Mouse (Mus musculus) kidney, adult 2 months (tissue): ENCODE data around the gene Glod5. TPM values are rescaled to one million over a fixed set of nuclear protein-coding genes. Genes with fewer than 3 reads are reported as not detected.
"Not testable (repeated sequence)": the region's sequence is repeated elsewhere in the genome, so short reads cannot be mapped to it uniquely, and the experiment has no call there.

Source experiments
- DNase-seq: peaks from one replicate; pipeline ENCODE4 v3.0.0; 2021
- H3K27ac ChIP-seq: fragments of 200-500 bp; 2 replicates; pipeline ENCODE4 v1.5.1; 2012; ENCODE audit warnings: low read depth, low read length, control low read depth, inconsistent platforms; ENCODE audit not compliant: insufficient read depth
- H3K27me3 ChIP-seq: fragments of 200-500 bp; replicated peaks from 2 replicates; pipeline ENCODE4 v1.6.1; 2012; ENCODE audit warnings: mild to moderate bottlenecking, moderate library complexity, low read length, inconsistent platforms; ENCODE audit not compliant: control insufficient read depth, insufficient read depth
- H3K36me3 ChIP-seq: fragments of 200-500 bp; 2 replicates; pipeline ENCODE4 v1.6.1; 2012; ENCODE audit warnings: mild to moderate bottlenecking, moderate library complexity, low read length, inconsistent platforms; ENCODE audit not compliant: control insufficient read depth, insufficient read depth
- H3K4me1 ChIP-seq: fragments of 200-500 bp; 2 replicates; pipeline ENCODE4 v1.6.1; 2011; ENCODE audit warnings: low read length; ENCODE audit not compliant: control insufficient read depth, insufficient read depth
- H3K4me3 ChIP-seq: fragments of 200-500 bp; 2 replicates; pipeline ENCODE4 v1.5.1; 2011; ENCODE audit warnings: mild to moderate bottlenecking, low read depth, low read length, control low read depth; ENCODE audit not compliant: insufficient read depth
- CTCF ChIP-seq: fragments of 200-500 bp; conservative IDR thresholded peaks from 2 replicates; pipeline ENCODE4 v1.5.1; 2011; ENCODE audit warnings: low read depth, mild to moderate bottlenecking, control low read depth, low read length, moderate library complexity, mixed read lengths; ENCODE audit not compliant: insufficient read depth, insufficient read length
- POLR2A ChIP-seq: fragments of 200-500 bp; IDR thresholded peaks from one replicate; pipeline ENCODE4 v1.6.1; 2011; ENCODE audit warnings: low read depth, low read length, control low read depth
- WGBS: fragments of 180-500 bp; shearing (Covaris S2); methylation state at CpG from one replicate; pipeline ENCODE4 v1.1.7; 2018; 5-methylcytosine and 5-hydroxymethylcytosine counted together
- polyA plus RNA-seq: library from polyadenylated mRNA; depleted of rRNA; stranded (reverse); fragments of >200 nt; gene quantifications from 2 replicates; pipeline ENCODE4 v1.2.3, GENCODE M21; 2012; rRNA removed

The Glod5 gene
- polyA plus RNA-seq: 28.9 and 42.2 TPM in 2 replicates

DNA sequence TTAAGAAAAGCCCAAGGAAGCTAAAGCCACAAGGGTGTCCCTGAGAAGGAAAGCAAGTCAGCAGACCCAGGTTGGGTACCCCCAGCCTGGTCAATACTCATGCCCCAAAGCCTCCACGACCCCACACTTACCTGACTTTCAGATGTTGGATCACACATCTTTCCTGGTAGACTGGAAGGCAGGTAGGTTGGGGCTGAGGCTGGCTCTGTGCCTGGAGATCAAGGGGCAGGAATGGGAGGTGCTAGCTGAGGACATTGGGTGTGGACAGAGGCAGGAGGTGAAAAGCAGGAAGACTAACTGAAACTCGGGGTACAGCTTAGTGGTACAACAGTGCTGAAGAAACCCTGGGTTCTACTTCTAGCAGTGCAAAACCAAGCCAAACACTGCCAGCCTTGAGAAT lies at the start of gene Glod5:
Gene Glod5 (minus strand): TSS at position 207 of the 400 bp plus-strand sequence.
- no peak for TF ChIP-seq POLR2A
- no peak for TF ChIP-seq CTCF
- DNase-seq: peak; percentile 81
- Histone ChIP-seq H3K27me3 (no peaks in the 10 kb centered on the region), H3K27ac (peak within 1 kb of the TSS; percentile 92), H3K4me3 (peak within 1 kb of the TSS; percentile 72), H3K4me1 (no peaks in the 10 kb centered on the region; the same call in 1 of the 2 replicates), H3K36me3 (no peaks in the 10 kb centered on the region)
- 23% methylated on average over 2 of the region's 2 CpGs for WGBS

DNA sequence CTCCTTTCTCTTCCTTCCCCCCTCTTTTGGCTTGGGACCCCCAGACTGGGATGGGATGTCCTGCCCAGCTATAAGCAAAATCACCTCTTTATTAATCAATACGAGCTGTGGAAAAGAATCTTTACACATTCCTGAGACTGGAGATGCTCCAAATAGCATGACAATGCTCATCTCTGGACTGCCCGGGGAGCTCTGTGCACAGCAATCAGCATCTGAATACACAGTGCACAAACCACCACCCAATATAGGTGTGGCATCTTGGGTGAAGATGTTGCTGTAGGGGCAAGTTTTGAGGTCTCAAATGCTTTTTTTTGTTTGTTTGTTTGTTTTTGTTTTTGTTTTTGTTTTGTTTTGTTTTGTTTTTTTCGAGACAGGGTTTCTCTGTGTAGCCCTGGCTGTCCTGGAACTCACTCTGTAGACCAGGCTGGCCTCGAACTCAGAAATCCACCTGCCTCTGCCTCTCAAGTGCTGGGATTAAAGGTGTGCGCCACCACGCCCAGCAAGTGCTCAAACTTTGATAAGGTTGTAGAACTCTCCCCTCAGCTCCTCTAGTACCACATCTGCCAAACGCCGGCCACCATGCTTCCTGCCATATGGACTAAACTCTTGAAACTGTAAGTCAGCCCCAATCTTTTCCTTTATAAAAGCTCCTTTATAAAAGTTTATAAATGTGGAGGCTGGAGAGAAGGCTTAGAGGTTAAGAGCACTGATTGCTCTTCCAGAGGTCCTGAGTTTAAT lies 32.9 kb upstream of the Glod5 start:
- DNase-seq: not testable (repeated sequence)
- 84% methylated on average over 8 of the region's 8 CpGs for WGBS

DNA sequence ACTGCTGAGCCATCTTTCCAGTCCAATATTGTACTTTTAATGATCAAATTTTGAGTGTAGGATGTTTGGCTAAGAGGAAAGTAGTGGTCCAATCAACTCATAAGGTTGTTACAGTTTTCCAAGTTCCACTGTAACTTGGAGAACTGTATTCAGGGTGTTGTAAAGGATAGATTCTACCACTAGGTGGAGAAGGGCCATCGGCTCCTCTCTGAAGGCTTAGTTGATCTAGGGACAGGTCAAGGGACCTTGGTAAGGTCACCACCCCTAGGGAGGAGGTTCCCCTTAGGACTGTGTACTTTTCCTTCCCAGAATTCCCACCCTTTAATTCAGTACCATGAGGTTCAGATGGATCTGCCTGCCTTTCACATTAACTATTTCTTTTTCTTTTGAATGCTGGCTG lies 14.7 kb upstream of the Glod5 start:
- H3K4me3 ChIP-seq: no peak overlapping the region
- H3K27ac ChIP-seq: no peak overlapping the region
- H3K36me3 ChIP-seq: no peaks in the 10 kb centered on the region
- H3K27me3 ChIP-seq: no peaks in the 10 kb centered on the region
- WGBS: 33% methylated on average over 1 of the region's 1 CpGs
- TF ChIP-seq CTCF: 0 out of 2 replicates have a peak, but pooled peaks have one; percentile 14
- TF ChIP-seq POLR2A: no peak
- DNase-seq: no peak
- H3K4me1 ChIP-seq: no peaks in the 10 kb centered on the region

More for the DNA sequence above, 32.9 kb upstream of the Glod5 start:
- not testable (repeated sequence) for H3K36me3 ChIP-seq, H3K27ac ChIP-seq, H3K27me3 ChIP-seq, H3K4me3 ChIP-seq, H3K4me1 ChIP-seq

DNA sequence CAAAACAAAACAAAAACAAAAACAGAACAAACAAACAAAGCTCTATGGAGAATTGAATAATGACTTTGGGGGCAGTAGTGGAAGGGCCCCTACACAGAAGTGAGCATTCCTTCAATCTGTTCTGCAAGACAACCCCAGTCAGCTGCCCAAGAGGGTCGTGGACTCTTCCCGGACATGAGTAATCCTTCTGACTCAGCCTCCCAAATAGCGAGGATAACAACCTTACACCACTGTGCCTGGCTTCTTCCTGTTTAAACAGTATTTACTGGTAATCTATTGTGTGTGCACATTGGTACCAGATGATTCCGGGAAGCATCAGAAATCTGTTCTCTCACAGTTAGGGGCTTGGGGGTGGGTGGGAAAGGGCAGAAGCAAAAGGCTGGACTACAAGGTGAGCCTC lies 8.5 kb upstream of the Glod5 start:
- H3K27me3 ChIP-seq: no peaks in the 10 kb centered on the region
- no peak overlapping the region for H3K4me3 ChIP-seq
- H3K27ac ChIP-seq: no peak overlapping the region
- TF ChIP-seq CTCF (no peak), POLR2A (no peak)
- 39% methylated on average over 4 of the region's 4 CpGs for WGBS
- no peaks in the 10 kb centered on the region for H3K36me3 ChIP-seq
- no peak for DNase-seq
- no peaks in the 10 kb centered on the region for H3K4me1 ChIP-seq

DNA sequence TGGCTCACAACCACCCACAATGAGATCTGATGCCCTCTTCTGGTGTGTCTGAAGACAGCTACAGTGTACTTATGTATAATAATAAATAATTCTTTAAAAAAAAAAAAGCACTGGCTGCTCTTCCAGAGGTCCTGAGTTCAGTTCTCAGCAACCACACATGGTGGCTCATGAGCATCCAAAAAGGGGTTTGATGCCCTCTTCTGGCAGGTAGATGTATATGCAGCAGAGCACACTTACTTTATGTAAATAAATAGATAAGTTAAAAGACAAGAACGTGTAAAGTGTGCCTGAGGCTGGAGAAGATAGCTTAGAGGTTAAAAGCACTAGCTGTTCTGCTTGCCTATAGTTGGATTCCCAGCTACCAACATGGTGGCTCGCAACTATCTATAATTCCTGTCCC lies 6.5 kb upstream of the Glod5 start:
- Histone ChIP-seq H3K27me3 (no peaks in the 10 kb centered on the region), H3K36me3 (no peaks in the 10 kb centered on the region), H3K4me3 (no peak overlapping the region), H3K27ac (no peak overlapping the region), H3K4me1 (no peaks in the 10 kb centered on the region)
- 69% methylated on average over 2 of the region's 2 CpGs for WGBS
- TF ChIP-seq POLR2A (no peak), CTCF (no peak)
- DNase-seq: no peak

DNA sequence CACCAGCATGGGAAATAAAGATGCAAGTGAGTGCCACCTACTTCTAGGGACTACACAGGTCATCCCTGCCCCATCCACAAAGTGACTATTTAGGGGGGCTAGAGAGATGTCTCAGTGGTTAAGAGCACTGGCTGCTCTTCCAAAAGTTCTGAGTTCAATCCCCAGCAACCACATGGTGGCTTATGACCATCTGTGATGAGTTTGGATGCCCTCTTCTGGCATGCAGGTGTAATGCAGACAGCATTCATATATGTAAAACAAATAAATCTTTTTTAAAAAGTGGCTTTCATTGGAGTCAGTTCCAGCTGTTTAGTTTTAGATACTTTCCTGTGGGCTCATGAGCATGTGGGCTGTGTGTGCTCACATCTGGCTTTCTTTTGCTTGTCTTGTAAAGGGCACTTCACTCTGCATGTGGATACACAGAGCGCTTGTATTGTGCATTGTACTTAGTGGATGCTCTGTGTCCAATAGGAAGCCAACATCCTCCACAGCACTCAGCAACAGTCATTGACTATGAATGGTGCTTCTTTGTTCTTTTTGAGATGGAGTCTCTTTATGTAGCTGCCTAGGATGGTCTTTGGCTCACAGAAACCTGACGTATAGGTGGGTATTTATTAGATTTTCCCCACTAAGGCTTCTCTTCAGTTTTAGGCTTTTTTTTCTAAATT lies 2.0 kb upstream of the Glod5 start:
- H3K36me3 ChIP-seq: no peaks in the 10 kb centered on the region
- DNase-seq: no peak
- TF ChIP-seq POLR2A (no peak), CTCF (0 out of 2 replicates have a peak, but pooled peaks have one; percentile 12)
- 94% methylated on average over 2 of the region's 2 CpGs for WGBS
- no peaks in the 10 kb centered on the region; the same call in 1 of the 2 replicates for H3K4me1 ChIP-seq
- no peaks in the 10 kb centered on the region for H3K27me3 ChIP-seq
- H3K27ac ChIP-seq: no peak overlapping the region
- H3K4me3 ChIP-seq: no peak overlapping the region

DNA sequence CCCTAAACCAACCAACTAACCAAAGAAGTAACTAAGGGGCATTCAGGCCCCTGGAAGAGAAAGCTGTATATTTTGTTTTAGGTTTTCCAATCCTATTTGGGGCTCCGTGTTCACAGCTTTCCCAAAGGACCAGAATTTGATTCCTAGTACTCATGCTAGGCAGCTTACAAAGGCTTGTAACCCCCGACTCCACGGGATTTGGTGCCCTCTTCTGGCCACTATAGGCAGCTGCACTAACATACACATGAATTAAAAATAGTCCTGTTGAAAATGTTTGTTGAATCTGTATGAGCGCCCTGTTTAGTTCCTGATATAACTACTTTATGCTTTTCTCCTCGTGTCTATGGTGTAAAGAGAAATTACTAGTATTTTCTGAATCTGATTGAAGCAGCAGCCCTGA lies 1.1 kb downstream of the Glod5 start:
- TF ChIP-seq POLR2A (no peak), CTCF (peak; percentile 67)
- H3K4me3 ChIP-seq: no peak overlapping the region
- peak; percentile 32 for DNase-seq
- WGBS: 4% methylated on average over 5 of the region's 5 CpGs
- no peaks in the 10 kb centered on the region for H3K36me3 ChIP-seq
- no peaks in the 10 kb centered on the region; the same call in 1 of the 2 replicates for H3K4me1 ChIP-seq
- H3K27ac ChIP-seq: no peak overlapping the region
- no peaks in the 10 kb centered on the region for H3K27me3 ChIP-seq

DNA sequence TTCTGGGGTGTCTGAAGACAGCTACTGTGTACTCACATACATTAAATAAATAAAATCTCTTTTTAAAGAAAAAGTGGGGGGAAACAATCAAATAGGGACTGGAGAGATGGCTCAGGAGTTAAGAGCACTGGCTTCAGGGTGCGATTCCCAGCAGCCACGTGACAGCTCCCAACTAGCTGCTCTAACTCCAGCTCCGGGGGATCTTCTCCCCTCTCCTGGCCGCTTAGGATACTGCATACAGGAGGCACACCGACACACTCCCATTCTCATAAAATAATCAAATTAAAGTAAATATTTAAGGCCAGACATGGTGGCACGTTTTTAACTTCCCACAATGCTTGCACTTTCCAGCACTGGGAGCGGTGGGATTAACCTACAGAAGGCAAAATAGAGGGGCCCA lies 2.6 kb downstream of the Glod5 start:
- not testable (repeated sequence) for H3K27ac ChIP-seq, H3K4me1 ChIP-seq, H3K27me3 ChIP-seq, DNase-seq, H3K36me3 ChIP-seq, H3K4me3 ChIP-seq
- WGBS: 27% methylated on average over 7 of the region's 7 CpGs
